Comparison of ENCODE assay signal across 15 mouse cellular contexts in the genomic region with DNA sequence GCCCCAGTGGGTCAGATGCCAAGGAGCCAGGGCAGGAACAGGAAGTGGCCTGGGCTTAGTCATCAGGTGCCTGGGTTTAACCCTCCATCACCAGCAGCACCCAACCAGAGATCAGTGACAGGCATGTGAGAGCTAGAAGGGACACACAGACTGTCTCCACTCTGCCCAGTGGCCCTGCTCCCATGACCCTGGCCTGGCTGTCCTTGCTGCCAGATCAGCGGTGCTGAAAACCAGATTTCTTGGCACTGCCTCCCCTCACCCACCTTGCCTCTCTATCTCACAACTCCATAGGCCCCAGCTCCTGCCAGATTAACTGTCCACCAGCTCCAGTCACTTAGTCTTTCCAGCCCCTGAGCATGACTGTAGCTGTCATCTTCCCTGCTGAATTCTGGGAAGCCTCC.
A peak's percentile ranks its signal among the peaks of the same experiment; 100 is the strongest.
DNase-seq lines count a peak whose midpoint lies in the region; ATAC-seq and TF ChIP-seq lines count a peak whose summit lies in the region.
"Had no signal": no experiment of that assay in that cellular context is flagged by ENCODE, and none has a peak within 500 bp of the region (broad histone marks: within the 10 kb centered on the region; RNA-seq: fewer than 3 reads in every experiment).

No protein-coding gene starts in this region.

- intact Hi-C loops in heart, postnatal 36 days (cut with DNase I) = no loop called here

- H3K4me3 ChIP-seq in heart, postnatal 0 days (ENCODE audit: low read depth, low read length) = no peak overlapping the region
- H3K4me3 ChIP-seq: embryonic facial prominence, embryonic 12.5 days; hindbrain, embryonic 12.5 days; liver, embryonic 15.5 days; myocyte had no signal

- H3K4me2 ChIP-seq in heart, postnatal 0 days (ENCODE audit: low read depth, low read length) = no peak overlapping the region
- H3K4me2 ChIP-seq: embryonic facial prominence, embryonic 12.5 days; hindbrain, embryonic 12.5 days; liver, embryonic 15.5 days had no signal

- TF ChIP-seq CTCF in heart, postnatal 0 days (IDR thresholded peaks at IDR 0.05; ENCODE audit: low read depth) = no peak

- no peak overlapping the region for H3K9ac ChIP-seq in heart, postnatal 0 days (replicated peaks; ENCODE audit: low read depth, low read length)
- H3K9ac ChIP-seq: embryonic facial prominence, embryonic 12.5 days; hindbrain, embryonic 12.5 days; liver, embryonic 15.5 days had no signal

- TF ChIP-seq EP300 in heart, postnatal 0 days (IDR thresholded peaks at IDR 0.05; ENCODE audit: low read depth) = no peak

- H3K27me3 ChIP-seq in heart, postnatal 0 days (ENCODE audit: control insufficient read depth, insufficient read depth, low read length) = no peaks in the 10 kb centered on the region
- H3K27me3 ChIP-seq: embryonic facial prominence, embryonic 12.5 days; hindbrain, embryonic 12.5 days; liver, embryonic 15.5 days had no signal

- H3K36me3 ChIP-seq in heart, postnatal 0 days (replicated peaks; ENCODE audit: control insufficient read depth, insufficient read depth, low read length) = no peaks in the 10 kb centered on the region
- H3K36me3 ChIP-seq: embryonic facial prominence, embryonic 12.5 days; hindbrain, embryonic 12.5 days; liver, embryonic 15.5 days had no signal

- ATAC-seq in heart, postnatal 0 days (ENCODE audit: insufficient read depth, low read depth) = no peak; the same call in 1 of the 2 replicates
- peak; percentile 46 for ATAC-seq in megakaryocyte progenitor cell, adult 5-6 weeks (replicated peaks; ENCODE audit: poor library complexity)

- WGBS in heart, postnatal 0 days = 8% methylated on average over 1 of the region's 1 CpGs

- peak; percentile 85 for DNase-seq in cerebellum, postnatal 10 days
- no peak for DNase-seq in cerebellum, adult 11-12 months
- DNase-seq in heart, postnatal 0 days (ENCODE audit: low spot score) = no peak
- no peak for DNase-seq in heart, postnatal 36 days
- DNase-seq in urinary bladder, adult 18-20 months (ENCODE audit: low spot score in 2 of 2) = peak; percentile 41 to 48
- DNase-seq in urinary bladder, postnatal 4 days (ENCODE audit: low spot score in 2 of 2) = no peak
- no peak for DNase-seq in frontal cortex, postnatal 25 days (ENCODE audit: low spot score in 2 of 2)
- DNase-seq: cerebellum, adult 9-10 months; kidney, adult 18-20 months; right cerebral cortex, postnatal 14 days had no signal

- H3K4me1 ChIP-seq in heart, postnatal 0 days (ENCODE audit: control insufficient read depth, insufficient read depth) = peaks cover 65% of the 10 kb centered on the region

- no peaks in the 10 kb centered on the region for H3K9me3 ChIP-seq in heart, postnatal 0 days (replicated peaks; ENCODE audit: control insufficient read depth, low read length)
- H3K9me3 ChIP-seq: embryonic facial prominence, embryonic 12.5 days; hindbrain, embryonic 12.5 days; liver, embryonic 15.5 days had no signal

- H3K27ac ChIP-seq in heart, postnatal 0 days (ENCODE audit: low read depth) = peak overlapping the region; percentile 80
- H3K27ac ChIP-seq: embryonic facial prominence, embryonic 12.5 days; hindbrain, embryonic 12.5 days; liver, embryonic 15.5 days had no signal

Comparison
In these comparisons a context has a peak if more than half of its experiments do, and no peak if none do; other contexts are left out.
1. DNase-seq: peak in cerebellum, postnatal 10 days (2 of 2) and urinary bladder, adult 18-20 months (2 of 2); none in cerebellum, adult 11-12 months (single experiment), heart, postnatal 0 days (single experiment), heart, postnatal 36 days (0 of 2), urinary bladder, postnatal 4 days (0 of 2) and frontal cortex, postnatal 25 days (0 of 2).